Mouse (Mus musculus): Measurements from ENCODE around the gene Elof1. TPM values are rescaled to one million over a fixed set of nuclear protein-coding genes. Genes with fewer than 3 reads are reported as not detected.

Elof1 gene
- polyA plus RNA-seq, 1 experiment from 2014 or later, result 104 TPM

DNA sequence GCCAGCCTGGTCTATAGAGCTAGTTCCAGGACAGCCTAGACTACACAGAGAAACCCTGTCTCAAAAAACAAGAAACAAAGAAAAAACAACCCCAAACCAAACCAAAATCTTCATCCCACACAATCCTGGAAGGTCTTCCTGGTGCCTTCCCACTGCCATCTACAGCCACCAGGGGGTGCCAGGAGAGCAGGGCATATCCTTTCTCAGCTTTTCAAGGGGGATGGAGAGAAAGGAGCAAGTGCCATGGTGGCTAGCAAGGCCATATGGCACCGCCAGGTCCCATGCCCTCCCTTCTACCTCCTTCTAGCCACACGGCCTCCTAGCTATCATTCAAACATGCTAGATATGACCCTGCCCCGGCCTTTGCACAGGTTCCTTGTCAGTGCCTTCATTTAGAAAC, 50.5 kb downstream of the Elof1 start:
- no peak for ATAC-seq (ENCODE audit: insufficient number of reproducible peaks, low FRiP score)
- WGBS, result 84% methylated on average over 3 of the region's 3 CpGs
- Histone ChIP-seq H3K9ac (no peak overlapping the region), H3K9me3 (replicated peaks) (no peaks in the 10 kb centered on the region), H3K4me3 (no peak overlapping the region), H3K4me2 (no peak overlapping the region), H3K27ac (ENCODE audit: poor library complexity, severe bottlenecking) (no peak overlapping the region), H3K36me3 (peaks cover 58% of the 10 kb centered on the region), H3K4me1 (replicated peaks) (peaks cover 15% of the 10 kb centered on the region), H3K27me3 (replicated peaks) (no peaks in the 10 kb centered on the region)

DNA sequence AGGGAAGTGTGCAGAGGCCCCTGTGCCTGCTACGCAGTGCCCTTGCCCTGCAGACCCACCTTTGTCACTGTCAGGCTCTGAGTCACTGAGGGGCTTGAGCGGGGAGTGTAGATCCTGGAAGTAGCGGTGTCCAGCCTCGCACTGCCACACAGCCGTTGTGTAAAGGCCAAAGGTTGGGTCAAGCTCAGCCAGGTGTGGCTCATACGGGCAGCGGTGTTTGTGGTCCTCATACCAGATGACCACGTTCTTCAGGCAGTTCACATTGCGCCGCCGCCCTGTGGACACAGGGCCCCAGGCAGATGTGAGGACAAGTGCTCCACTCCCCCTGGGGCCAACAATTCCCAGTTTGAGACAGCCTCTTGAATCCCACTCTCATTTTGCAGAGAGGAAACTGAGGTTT, 51.3 kb downstream of the Elof1 start:
- Histone ChIP-seq H3K4me2 (no peak overlapping the region), H3K36me3 (peaks cover 63% of the 10 kb centered on the region), H3K4me3 (no peak overlapping the region), H3K27ac (ENCODE audit: poor library complexity, severe bottlenecking) (no peak overlapping the region), H3K9ac (no peak overlapping the region), H3K9me3 (replicated peaks) (no peaks in the 10 kb centered on the region), H3K27me3 (replicated peaks) (no peaks in the 10 kb centered on the region), H3K4me1 (replicated peaks) (peaks cover 15% of the 10 kb centered on the region)
- WGBS, result 96% methylated on average over 11 of the region's 11 CpGs
- no peak for ATAC-seq (ENCODE audit: insufficient number of reproducible peaks, low FRiP score)

DNA sequence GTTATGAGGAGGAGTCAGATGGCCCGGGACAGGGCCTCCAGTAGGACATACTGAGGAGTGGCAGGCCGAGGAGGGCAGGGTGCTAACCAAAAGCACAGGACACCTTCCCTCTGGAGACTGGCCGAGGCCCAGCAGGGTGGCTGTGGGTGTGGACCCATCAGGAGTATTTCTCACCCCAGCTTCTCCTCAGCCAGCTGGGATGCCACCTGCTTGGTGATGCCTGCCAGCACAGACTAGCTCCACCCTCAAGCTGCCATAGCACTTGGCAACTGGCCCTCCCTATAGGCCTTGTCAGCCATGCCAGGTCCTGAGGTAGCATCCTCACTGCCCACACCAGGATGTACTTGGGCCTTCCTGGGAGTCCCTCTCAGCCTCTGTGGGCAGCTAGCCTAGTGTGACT, 52.6 kb downstream of the Elof1 start:
- 88% methylated on average over 3 of the region's 3 CpGs for WGBS
- H3K36me3 ChIP-seq, result peaks cover 69% of the 10 kb centered on the region
- H3K4me2 ChIP-seq, result no peak overlapping the region
- H3K27ac ChIP-seq (ENCODE audit: poor library complexity, severe bottlenecking), result no peak overlapping the region
- ATAC-seq (ENCODE audit: insufficient number of reproducible peaks, low FRiP score), result no peak
- no peak overlapping the region for H3K4me3 ChIP-seq
- H3K27me3 ChIP-seq (replicated peaks), result no peaks in the 10 kb centered on the region
- H3K4me1 ChIP-seq (replicated peaks), result 0 out of 2 replicates have a peak, but pooled peaks cover 2% of the 10 kb centered on the region
- H3K9ac ChIP-seq, result no peak overlapping the region
- no peaks in the 10 kb centered on the region for H3K9me3 ChIP-seq (replicated peaks)

Small RNA genes lying within 50 kb of the gene (microRNA-seq; reads per million reads assigned to microRNA genes)
- gene Mir7084, result not detected

Other genes starting within 250 kb of the Elof1 start
- gene Rab3d, start 199.0 kb downstream of the Elof1 start, polyA plus RNA-seq (2016; fragmentation: Nextera tagmentation; extraction: Ambion mirVana), result 10.5 and 12.2 TPM in 2 replicates
- 2.7 and 3.8 TPM in 2 replicates for gene Ccdc159, start 189.7 kb downstream of the Elof1 start, polyA plus RNA-seq (2016; fragmentation: Nextera tagmentation; extraction: Ambion mirVana)
- gene Tmem205, start 189.6 kb downstream of the Elof1 start, polyA plus RNA-seq (2016; fragmentation: Nextera tagmentation; extraction: Ambion mirVana), result 38.3 and 38.4 TPM in 2 replicates
- gene Plppr2, start 180.1 kb downstream of the Elof1 start, polyA plus RNA-seq (2016; fragmentation: Nextera tagmentation; extraction: Ambion mirVana), result 8.2 and 8.4 TPM in 2 replicates
- 4.8 and 5.8 TPM in 2 replicates for gene Swsap1, start 161.4 kb downstream of the Elof1 start, polyA plus RNA-seq (2016; fragmentation: Nextera tagmentation; extraction: Ambion mirVana)
- 10.9 and 12.0 TPM in 2 replicates for gene Epor, start 153.7 kb downstream of the Elof1 start, polyA plus RNA-seq (2016; fragmentation: Nextera tagmentation; extraction: Ambion mirVana)
- gene Rgl3, start 127.7 kb downstream of the Elof1 start, polyA plus RNA-seq (2016; fragmentation: Nextera tagmentation; extraction: Ambion mirVana), result 1.7 and 2.0 TPM in 2 replicates
- gene Ccdc151, start 114.5 kb downstream of the Elof1 start, polyA plus RNA-seq (2016; fragmentation: Nextera tagmentation; extraction: Ambion mirVana), result 0.17 and 0.29 TPM in 2 replicates
- gene Prkcsh, start 114.4 kb downstream of the Elof1 start, polyA plus RNA-seq (2016; fragmentation: Nextera tagmentation; extraction: Ambion mirVana), result 79.5 and 81.4 TPM in 2 replicates
- 0.13 and 0.40 TPM in 2 replicates for gene Elavl3, start 65.1 kb downstream of the Elof1 start, polyA plus RNA-seq (2016; fragmentation: Nextera tagmentation; extraction: Ambion mirVana)
- not detected in 2 replicates for gene Gm49318, start 45.9 kb downstream of the Elof1 start, polyA plus RNA-seq (2016; fragmentation: Nextera tagmentation; extraction: Ambion mirVana)
- 9.8 and 10.0 TPM in 2 replicates for gene Zfp653, start 45.8 kb downstream of the Elof1 start, polyA plus RNA-seq (2016; fragmentation: Nextera tagmentation; extraction: Ambion mirVana)
- 49.3 and 51.4 TPM in 2 replicates for gene Ecsit, start 31.7 kb downstream of the Elof1 start, polyA plus RNA-seq (2016; fragmentation: Nextera tagmentation; extraction: Ambion mirVana)
- 391 and 421 TPM in 2 replicates for gene Cnn1, start 18.0 kb downstream of the Elof1 start, polyA plus RNA-seq (2016; fragmentation: Nextera tagmentation; extraction: Ambion mirVana)
- 28.9 and 31.6 TPM in 2 replicates for gene Acp5, start 18.5 kb upstream of the Elof1 start, polyA plus RNA-seq (2016; fragmentation: Nextera tagmentation; extraction: Ambion mirVana)
- 43.8 and 45.2 TPM in 2 replicates for gene Pigyl, start 39.7 kb upstream of the Elof1 start, polyA plus RNA-seq (2016; fragmentation: Nextera tagmentation; extraction: Ambion mirVana)
- gene Zfp872, start 70.9 kb upstream of the Elof1 start, polyA plus RNA-seq (2016; fragmentation: Nextera tagmentation; extraction: Ambion mirVana), result 0.17 TPM in 1 of 2 replicates, not detected in the other
- 19.1 and 20.0 TPM in 2 replicates for gene Zfp809, start 108.5 kb upstream of the Elof1 start, polyA plus RNA-seq (2016; fragmentation: Nextera tagmentation; extraction: Ambion mirVana)
- gene Zfp599, start 142.7 kb upstream of the Elof1 start, polyA plus RNA-seq (2016; fragmentation: Nextera tagmentation; extraction: Ambion mirVana), result 4.1 and 4.8 TPM in 2 replicates
- 14.4 and 15.9 TPM in 2 replicates for gene Zfp810, start 190.5 kb upstream of the Elof1 start, polyA plus RNA-seq (2016; fragmentation: Nextera tagmentation; extraction: Ambion mirVana)